Mouse (Mus musculus) embryonic facial prominence, embryonic 10.5 days (tissue): ENCODE results near the gene 2410015M20Rik. TPM values are rescaled to one million over a fixed set of nuclear protein-coding genes. Genes with fewer than 3 reads are reported as not detected.
A peak's percentile ranks its signal among the peaks of the same experiment; 100 is the strongest.

Experiments used
- DNase-seq: peaks from one replicate; pipeline ENCODE4 v3.0.0-alpha.2; 2017; ENCODE audit warnings: low spot score
- H3K27ac ChIP-seq: fragments of 300-500 bp; sonication (generic); replicated peaks from 2 replicates; pipeline ENCODE4 v1.5.1; 2016; ENCODE audit warnings: mild to moderate bottlenecking
- H3K27me3 ChIP-seq: fragments of 300-500 bp; sonication (generic); replicated peaks from 2 replicates; pipeline ENCODE4 v1.6.1; 2016; ENCODE audit warnings: low read depth, mild to moderate bottlenecking; ENCODE audit not compliant: poor library complexity, severe bottlenecking
- H3K36me3 ChIP-seq: fragments of 300-500 bp; sonication (generic); replicated peaks from 2 replicates; pipeline ENCODE4 v1.6.1; 2016; ENCODE audit warnings: mild to moderate bottlenecking, moderate library complexity
- H3K4me1 ChIP-seq: fragments of 300-500 bp; sonication (generic); 2 replicates; pipeline ENCODE4 v1.6.1; 2016
- H3K4me3 ChIP-seq: fragments of 300-500 bp; sonication (generic); 2 replicates; pipeline ENCODE4 v1.5.1; 2016; ENCODE audit warnings: mild to moderate bottlenecking, moderate library complexity
- H3K9me3 ChIP-seq: fragments of 300-500 bp; sonication (generic); 2 replicates; pipeline ENCODE4 v1.6.1; 2016; ENCODE audit warnings: mild to moderate bottlenecking
- WGBS: fragments of 180-500 bp; shearing (Covaris S2); methylation state at CpG from one replicate; pipeline ENCODE4 v1.1.7; 2016; 5-methylcytosine and 5-hydroxymethylcytosine counted together
- polyA plus RNA-seq: library from polyadenylated mRNA; unstranded; fragments of >200 nt; fragmentation: Nextera tagmentation; extraction: Ambion mirVana; gene quantifications from 2 replicates; pipeline ENCODE4 v1.2.1, GENCODE M21; 2016

2410015M20Rik gene
- polyA plus RNA-seq, 1 experiment from 2014 or later = 205 TPM

DNA sequence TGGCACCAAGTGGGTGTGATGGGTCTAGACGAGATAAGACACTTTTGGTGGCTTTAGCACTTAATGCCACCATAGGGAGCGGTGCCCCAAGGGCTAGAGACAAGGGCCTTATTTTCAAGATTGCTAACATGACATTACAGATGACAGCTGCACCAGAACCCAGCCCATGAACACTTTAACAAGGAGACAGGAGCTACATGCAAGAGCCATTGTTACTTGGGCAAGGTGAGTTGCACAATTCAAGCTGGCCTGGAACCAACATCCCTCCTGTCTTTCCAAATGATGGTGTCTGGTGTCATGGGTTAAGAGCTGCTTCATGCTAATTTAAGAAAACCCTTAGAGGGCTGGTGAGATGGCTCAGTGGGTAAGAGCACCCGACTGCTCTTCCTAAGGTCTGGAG is 50.2 kb downstream of the 2410015M20Rik start:
- Histone ChIP-seq H3K9me3 (no peaks in the 10 kb centered on the region), H3K27ac (no peak overlapping the region), H3K27me3 (no peaks in the 10 kb centered on the region), H3K4me1 (0 out of 2 replicates have a peak, but pooled peaks cover 1% of the 10 kb centered on the region), H3K4me3 (no peak overlapping the region), H3K36me3 (peaks cover 41% of the 10 kb centered on the region)
- 75% methylated on average over 3 of the region's 3 CpGs for WGBS
- no peak for DNase-seq

- Histone ChIP-seq H3K27me3 (no peaks in the 10 kb centered on the region), H3K9me3 (no peaks in the 10 kb centered on the region), H3K4me3 (no peak overlapping the region), H3K4me1 (peaks cover 5% of the 10 kb centered on the region; the same call in 1 of the 2 replicates), H3K27ac (no peak overlapping the region), H3K36me3 (peaks cover 32% of the 10 kb centered on the region)
- peak; percentile 73 for DNase-seq
- WGBS = 25% methylated on average over 3 of the region's 3 CpGs
Measured at GRCm38 (mm10) chr17:56558448-56558847, 51.1 kb downstream of the 2410015M20Rik start.

Other genes starting within 250 kb of the 2410015M20Rik start
- 85.0 and 86.4 TPM in 2 replicates for gene Ptprs, start 133.3 kb downstream of the 2410015M20Rik start, polyA plus RNA-seq
- gene Znrf4, start 97.3 kb downstream of the 2410015M20Rik start, polyA plus RNA-seq = not detected in 2 replicates
- 0.96 and 1.2 TPM in 2 replicates for gene Gm20219, start 55.4 kb downstream of the 2410015M20Rik start, polyA plus RNA-seq
- gene Safb2, start 25.2 kb downstream of the 2410015M20Rik start, polyA plus RNA-seq = 92.4 and 98.6 TPM in 2 replicates
- gene Safb, start 24.9 kb downstream of the 2410015M20Rik start, polyA plus RNA-seq = 158 and 162 TPM in 2 replicates
- gene Rpl36, start 3.6 kb upstream of the 2410015M20Rik start, polyA plus RNA-seq = 1,580 and 1,631 TPM in 2 replicates
- 56.5 and 59.0 TPM in 2 replicates for gene Lonp1, start 17.1 kb upstream of the 2410015M20Rik start, polyA plus RNA-seq
- gene Catsperd, start 18.4 kb upstream of the 2410015M20Rik start, polyA plus RNA-seq = 0.73 and 0.77 TPM in 2 replicates
- 132 and 138 TPM in 2 replicates for gene Ranbp3, start 63.5 kb upstream of the 2410015M20Rik start, polyA plus RNA-seq
- gene Ndufa11, start 108.0 kb upstream of the 2410015M20Rik start, polyA plus RNA-seq = 388 and 402 TPM in 2 replicates
- gene Vmac, start 108.3 kb upstream of the 2410015M20Rik start, polyA plus RNA-seq = 14.1 and 14.5 TPM in 2 replicates
- gene Nrtn, start 147.8 kb upstream of the 2410015M20Rik start, polyA plus RNA-seq = 4.5 and 4.7 TPM in 2 replicates
- 45.0 and 45.6 TPM in 2 replicates for gene Dus3l, start 155.0 kb upstream of the 2410015M20Rik start, polyA plus RNA-seq
- 1.7 and 1.8 TPM in 2 replicates for gene Prr22, start 160.5 kb upstream of the 2410015M20Rik start, polyA plus RNA-seq
- gene Rfx2, start 221.2 kb upstream of the 2410015M20Rik start, polyA plus RNA-seq = 4.0 and 5.3 TPM in 2 replicates